In the genomic region with DNA sequence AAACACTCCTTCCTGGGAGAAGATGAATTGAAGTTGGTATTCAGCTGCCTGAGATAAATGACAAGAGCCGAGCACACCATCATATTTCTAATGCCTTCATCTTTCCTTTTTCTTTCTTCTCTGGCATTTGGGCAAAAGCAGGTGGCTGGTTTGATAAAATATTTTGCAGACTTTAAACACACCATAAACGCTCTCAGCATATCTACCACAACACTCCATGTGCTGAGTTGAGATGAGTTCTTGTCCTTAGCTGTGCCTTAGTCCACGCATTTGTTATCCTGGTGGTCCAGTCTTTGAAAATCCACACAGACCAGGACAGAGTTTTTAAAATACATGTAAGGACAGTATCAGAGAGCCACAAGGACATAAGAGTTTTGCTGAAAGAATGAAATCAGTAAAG, we compare ENCODE assay signal across 27 mouse cellular contexts.
A peak's percentile ranks its signal among the peaks of the same experiment; 100 is the strongest.
DNase-seq lines count a peak whose midpoint lies in the region; ATAC-seq lines count a peak whose summit lies in the region.
"Had no signal": no experiment of that assay in that cellular context is flagged by ENCODE, and none has a peak within 500 bp of the region (broad histone marks: within the 10 kb centered on the region; RNA-seq: fewer than 3 reads in every experiment).

No protein-coding gene starts in this region.

- H3K4me1 ChIP-seq in liver, embryonic 12.5 days = peaks cover 36% of the 10 kb centered on the region
- H3K4me1 ChIP-seq in liver, embryonic 15.5 days (replicated peaks) = peaks cover 36% of the 10 kb centered on the region
- H3K4me1 ChIP-seq: embryonic facial prominence, embryonic 12.5 days; embryonic facial prominence, embryonic 15.5 days; forebrain, embryonic 10.5 days; forebrain, embryonic 13.5 days had no signal

- ATAC-seq in liver, embryonic 12.5 days = peak; percentile 86
- ATAC-seq in liver, embryonic 15.5 days (ENCODE audit: insufficient read depth) = peak; percentile 81
- ATAC-seq: CD4-positive, CD25-positive, alpha-beta regulatory T cell, adult 4 months; forebrain, embryonic 13.5 days; forebrain, embryonic 16.5 days; hindbrain, postnatal 0 days had no signal

- 0 out of 2 replicates have a peak, but pooled peaks cover 4% of the 10 kb centered on the region for H3K27me3 ChIP-seq in liver, embryonic 12.5 days (replicated peaks)
- H3K27me3 ChIP-seq in liver, embryonic 15.5 days = 0 out of 2 replicates have a peak, but pooled peaks cover 5% of the 10 kb centered on the region
- H3K27me3 ChIP-seq: embryonic facial prominence, embryonic 12.5 days; embryonic facial prominence, embryonic 15.5 days; forebrain, embryonic 13.5 days had no signal

- H3K9ac ChIP-seq in liver, embryonic 12.5 days = peak overlapping the region; percentile 13; the same call in 1 of the 2 replicates
- H3K9ac ChIP-seq in liver, embryonic 15.5 days = 0 out of 2 replicates have a peak overlapping the region, but pooled peaks have one; percentile 3
- H3K9ac ChIP-seq: embryonic facial prominence, embryonic 12.5 days; embryonic facial prominence, embryonic 15.5 days; forebrain, embryonic 13.5 days; hindbrain, embryonic 14.5 days had no signal

- H3K9me3 ChIP-seq in liver, embryonic 12.5 days (replicated peaks) = no peaks in the 10 kb centered on the region
- H3K9me3 ChIP-seq in liver, embryonic 15.5 days (replicated peaks) = no peaks in the 10 kb centered on the region
- H3K9me3 ChIP-seq: embryonic facial prominence, embryonic 12.5 days; embryonic facial prominence, embryonic 15.5 days; forebrain, embryonic 10.5 days; forebrain, embryonic 13.5 days had no signal

- 40% methylated on average over 3 of the region's 3 CpGs for WGBS in liver, embryonic 12.5 days (ENCODE audit: insufficient replicate concordance)
- 32% methylated on average over 3 of the region's 3 CpGs for WGBS in liver, embryonic 15.5 days (ENCODE audit: insufficient replicate concordance)

- H3K4me2 ChIP-seq in liver, embryonic 12.5 days = 0 out of 2 replicates have a peak overlapping the region, but pooled peaks have one; percentile 25
- no peak overlapping the region for H3K4me2 ChIP-seq in liver, embryonic 15.5 days
- H3K4me2 ChIP-seq: embryonic facial prominence, embryonic 12.5 days; embryonic facial prominence, embryonic 15.5 days; forebrain, embryonic 13.5 days; heart, embryonic 11.5 days; hindbrain, embryonic 14.5 days had no signal

- peak; percentile 15 for DNase-seq in c-Kit-positive CD71-positive TER-119-negative erythroid progenitor cells, embryonic 14.5 days (ENCODE audit: low read depth)
- DNase-seq in c-Kit-positive CD71-positive TER-119-positive erythroid progenitor cells, embryonic 14.5 days (ENCODE audit: low spot score) = peak; percentile 39
- no peak for DNase-seq in heart, postnatal 14 days
- no peak for DNase-seq in thymus, adult 18-20 months
- no peak for DNase-seq in natural killer cell, adult 2 months (ENCODE audit: low spot score in 2 of 2)
- DNase-seq in ovary, adult 18-20 months (ENCODE audit: low spot score) = no peak
- DNase-seq: adrenal gland, adult 8-10 months; adrenal gland, postnatal 25 days; cerebellum, adult 11 months; cerebellum, adult 2 months; cerebellum, adult 9-11 months; cerebellum, postnatal 25 days; gastrocnemius, postnatal 10 days; gastrocnemius, postnatal 36 days; heart, postnatal 4 days had no signal

- no peak overlapping the region for H3K4me3 ChIP-seq in liver, embryonic 12.5 days
- H3K4me3 ChIP-seq in liver, embryonic 15.5 days (replicated peaks) = no peak overlapping the region
- H3K4me3 ChIP-seq: embryonic facial prominence, embryonic 12.5 days; embryonic facial prominence, embryonic 15.5 days; erythroblast, embryonic 14.5 days; forebrain, embryonic 10.5 days; forebrain, embryonic 13.5 days had no signal

- intact Hi-C loops in heart, postnatal 14 days (cut with DNase I) = no loop called here

- no peaks in the 10 kb centered on the region for H3K36me3 ChIP-seq in liver, embryonic 12.5 days
- H3K36me3 ChIP-seq in liver, embryonic 15.5 days (replicated peaks) = no peaks in the 10 kb centered on the region
- H3K36me3 ChIP-seq: embryonic facial prominence, embryonic 12.5 days; embryonic facial prominence, embryonic 15.5 days; forebrain, embryonic 10.5 days had no signal

- peak overlapping the region; percentile 84 for H3K27ac ChIP-seq in liver, embryonic 12.5 days
- H3K27ac ChIP-seq in liver, embryonic 15.5 days (replicated peaks) = peak overlapping the region; percentile 82
- H3K27ac ChIP-seq: embryonic facial prominence, embryonic 12.5 days; embryonic facial prominence, embryonic 15.5 days; forebrain, embryonic 10.5 days; forebrain, embryonic 13.5 days; hindbrain, embryonic 14.5 days; hindbrain, postnatal 0 days had no signal

Comparison
In these comparisons a context has a peak if more than half of its experiments do, and no peak if none do; other contexts are left out.
1. DNase-seq: peak in c-Kit-positive CD71-positive TER-119-negative erythroid progenitor cells, embryonic 14.5 days (single experiment) and c-Kit-positive CD71-positive TER-119-positive erythroid progenitor cells, embryonic 14.5 days (single experiment); none in heart, postnatal 14 days (0 of 2), thymus, adult 18-20 months (0 of 2), natural killer cell, adult 2 months (0 of 2) and ovary, adult 18-20 months (single experiment).